Mouse (Mus musculus) left cerebral cortex, postnatal 4 days (tissue): Measurements from ENCODE around the gene Commd3. TPM values are rescaled to one million over a fixed set of nuclear protein-coding genes. Genes with fewer than 3 reads are reported as not detected.

Source experiments
- DNase-seq: peaks from one replicate; pipeline ENCODE4 v3.0.0-alpha.2; 2022
- intact Hi-C: fragments of 180-260 bp; cut with DNase I; formaldehyde crosslinking; loops from one replicate; pipeline ENCODE4 v1.15.1; 2025
- total RNA-seq, 2 experiments: library from RNA; stranded (reverse); gene quantifications; 2 replicates each; pipeline ENCODE4 v1.2.3; 2021

Commd3 gene
- 100 to 1,000 TPM; 135 to 156 TPM for total RNA-seq

DNA sequence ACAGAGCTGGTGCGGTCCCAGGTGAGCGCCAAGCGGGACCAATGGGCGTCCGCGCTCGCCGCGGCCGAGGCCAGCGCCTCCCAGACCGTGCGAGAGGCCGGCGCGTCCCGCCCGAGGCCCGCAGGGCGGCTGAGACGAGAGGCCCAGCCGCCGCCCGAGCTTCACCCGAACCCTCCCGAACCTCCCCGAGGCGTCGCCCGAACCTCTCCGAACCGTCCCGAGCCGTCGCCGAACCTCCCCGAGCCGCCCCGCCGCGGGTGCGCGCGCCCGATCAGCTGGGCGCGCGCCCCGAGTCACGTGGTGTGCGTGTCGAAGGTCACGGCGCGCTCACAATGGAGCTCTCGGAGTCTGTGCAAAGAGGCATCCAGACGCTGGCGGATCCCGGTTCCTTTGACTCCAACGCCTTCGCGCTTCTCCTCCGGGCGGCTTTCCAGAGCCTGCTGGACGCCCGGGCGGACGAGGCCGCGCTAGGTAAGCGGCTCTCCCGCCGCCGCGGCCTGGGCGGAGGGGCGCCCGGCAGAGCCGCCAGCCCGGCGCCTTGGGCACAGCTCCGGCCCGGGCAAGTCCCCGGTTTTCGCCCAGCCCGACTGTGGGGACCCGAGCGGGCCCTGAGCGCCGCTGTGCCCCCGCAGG is at the start of gene Commd3:
TSS of gene Commd3 (plus strand) at position 252 of the 633 bp plus-strand sequence.
- intact Hi-C loops: loop anchor here (5.0 to 10.0 kb wide), 5 partner anchors 85 to 617 kb away; partner anchors contain the start of genes 4930426L09Rik, Mllt10 and Pip4k2a
- peak; percentile 95 for DNase-seq

DNA sequence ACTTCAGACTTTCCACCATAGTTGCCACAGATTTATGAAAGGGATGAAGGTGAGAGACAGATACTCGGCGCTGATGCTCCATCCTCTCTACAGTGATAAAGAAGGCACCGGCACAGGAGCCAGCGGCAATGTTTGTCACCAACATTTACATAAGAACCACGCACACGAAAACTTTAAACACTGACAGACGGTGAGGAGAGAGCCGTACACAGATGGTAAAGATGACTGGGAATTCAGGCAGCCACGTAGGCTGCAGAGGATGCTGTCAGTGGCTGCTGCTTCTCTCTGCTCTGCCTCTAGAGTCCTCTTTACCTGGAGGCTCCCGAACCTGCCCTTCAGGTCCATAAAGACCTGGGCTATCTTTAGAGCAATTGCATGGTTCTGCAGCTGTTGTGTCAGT is 49.0 kb upstream of the Commd3 start:
- intact Hi-C loops: no loop called here

DNA sequence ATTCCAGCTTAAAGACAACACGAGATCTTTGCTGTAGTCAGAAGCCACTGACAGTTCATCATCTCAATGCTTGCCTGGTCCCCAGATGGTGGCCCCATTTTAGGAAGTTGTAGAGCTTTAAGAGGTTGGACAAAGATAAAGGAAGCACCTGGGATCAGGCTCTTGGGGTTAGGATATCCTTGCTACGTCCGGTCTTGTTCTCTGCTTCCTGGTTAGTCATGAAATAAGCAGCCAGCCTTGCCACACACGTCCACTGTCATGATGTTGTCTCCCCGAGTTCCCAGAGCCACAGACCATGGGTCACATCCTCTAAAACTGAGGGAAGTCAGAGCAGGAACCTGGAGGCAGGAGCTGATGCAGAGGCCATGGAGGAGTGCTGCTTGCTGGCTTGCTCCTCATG is 41.6 kb upstream of the Commd3 start:
- DNase-seq: no peak
- intact Hi-C loops: no loop called here

More for the DNA sequence above, 49.0 kb upstream of the Commd3 start:
- no peak for DNase-seq

DNA sequence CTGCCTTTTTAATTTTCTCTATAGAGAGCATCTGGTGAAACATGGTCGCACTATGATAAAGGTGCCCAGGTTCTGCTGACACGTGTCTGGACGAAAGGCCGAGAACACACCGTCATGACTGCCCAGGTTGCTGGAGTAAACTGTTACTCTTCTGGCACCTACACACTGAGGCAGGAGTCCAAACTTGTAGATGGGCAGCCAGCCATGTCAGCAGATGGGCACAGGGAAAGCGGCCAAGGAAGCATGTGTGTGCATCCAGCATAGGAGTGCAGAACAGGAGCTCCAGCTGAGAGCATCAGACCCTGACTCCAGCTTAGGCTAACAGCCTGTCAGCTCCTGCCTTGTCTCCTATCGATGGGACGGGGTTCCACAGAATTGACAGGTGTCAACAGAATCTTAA is 37.1 kb upstream of the Commd3 start:
- DNase-seq: peak; percentile 92
- intact Hi-C loops: no loop called here

DNA sequence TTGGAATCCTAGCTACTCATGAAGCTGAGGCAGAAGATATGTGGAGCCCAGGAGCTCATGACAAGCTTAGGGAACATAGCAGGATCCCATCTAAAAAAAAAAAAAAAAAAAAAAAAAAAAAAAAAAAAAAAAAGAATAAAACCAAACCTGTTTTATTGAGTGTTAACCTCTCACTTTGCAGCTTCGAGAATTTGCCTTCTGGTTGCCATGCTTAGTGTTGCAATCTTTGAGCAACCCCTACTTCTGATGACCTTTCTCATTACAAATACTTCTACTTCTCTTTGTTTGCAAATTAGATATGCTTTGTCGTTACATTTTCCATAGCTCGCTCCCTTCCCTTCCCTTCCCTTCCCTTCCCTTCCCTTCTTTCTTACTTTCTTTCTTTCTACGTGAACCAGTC is 23.6 kb upstream of the Commd3 start:
- DNase-seq: no peak
- intact Hi-C loops: no loop called here

DNA sequence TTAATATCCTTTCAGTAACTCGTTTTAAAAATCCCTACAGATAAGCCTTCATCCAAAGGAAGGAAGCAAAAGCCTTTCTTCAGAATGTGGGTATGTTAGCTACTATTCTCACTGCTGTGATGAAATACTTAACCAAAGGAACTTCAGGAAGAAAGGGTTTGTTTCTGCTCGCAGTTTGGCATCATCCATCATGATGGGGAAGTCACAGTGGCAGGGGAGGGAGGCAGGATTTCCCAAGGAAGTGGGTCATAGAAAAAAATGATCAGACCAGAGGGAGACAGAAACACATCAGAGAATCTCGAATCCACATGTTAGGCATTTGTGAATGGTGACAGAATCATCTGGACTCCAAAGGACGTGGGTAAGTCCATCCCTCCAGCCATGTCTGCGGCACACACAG is 17.4 kb upstream of the Commd3 start:
- intact Hi-C loops: no loop called here
- DNase-seq: no peak

DNA sequence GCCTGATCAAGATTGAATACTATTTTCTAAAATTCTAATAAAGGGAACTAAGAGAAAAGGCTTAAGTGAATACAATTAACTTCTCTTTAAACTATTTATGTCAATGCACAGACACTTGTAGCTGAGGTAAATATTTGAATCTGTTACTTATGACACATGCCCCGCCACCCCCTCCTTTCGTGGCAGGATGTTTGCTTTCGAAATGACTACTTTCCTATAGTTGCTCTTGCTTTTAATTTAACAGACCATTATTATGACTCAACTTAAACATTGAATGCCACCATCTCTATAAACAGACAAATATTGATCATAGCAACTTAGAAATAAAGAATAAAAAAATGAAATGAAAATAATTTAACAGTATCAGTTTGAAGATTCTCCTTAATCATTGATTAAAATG is 8.2 kb upstream of the Commd3 start:
- no peak for DNase-seq
- intact Hi-C loops: no loop called here

DNA sequence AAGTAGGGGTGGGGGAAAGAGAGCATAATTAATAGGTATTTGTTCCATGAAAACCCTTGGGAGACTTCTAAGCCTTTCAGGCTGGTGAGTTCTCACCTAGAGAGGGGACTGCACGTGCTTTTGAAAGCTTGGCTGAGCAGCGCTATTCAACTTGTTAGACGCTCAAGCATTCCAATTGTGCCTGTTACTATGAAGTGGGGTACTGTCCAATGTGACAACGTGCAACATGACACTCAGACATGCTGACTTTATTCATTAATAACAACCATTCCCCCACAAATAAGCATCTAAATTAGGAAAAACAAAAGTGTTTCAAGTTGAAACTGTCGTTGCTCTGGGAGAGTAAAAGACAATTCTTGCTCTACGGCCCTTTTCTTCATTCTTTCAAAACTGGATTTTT is 1.1 kb upstream of the Commd3 start:
- intact Hi-C loops: loop anchor here (5.0 to 10.0 kb wide), 5 partner anchors 84 to 616 kb away; partner anchors contain the start of genes 4930426L09Rik, Mllt10 and Pip4k2a
- DNase-seq: no peak

DNA sequence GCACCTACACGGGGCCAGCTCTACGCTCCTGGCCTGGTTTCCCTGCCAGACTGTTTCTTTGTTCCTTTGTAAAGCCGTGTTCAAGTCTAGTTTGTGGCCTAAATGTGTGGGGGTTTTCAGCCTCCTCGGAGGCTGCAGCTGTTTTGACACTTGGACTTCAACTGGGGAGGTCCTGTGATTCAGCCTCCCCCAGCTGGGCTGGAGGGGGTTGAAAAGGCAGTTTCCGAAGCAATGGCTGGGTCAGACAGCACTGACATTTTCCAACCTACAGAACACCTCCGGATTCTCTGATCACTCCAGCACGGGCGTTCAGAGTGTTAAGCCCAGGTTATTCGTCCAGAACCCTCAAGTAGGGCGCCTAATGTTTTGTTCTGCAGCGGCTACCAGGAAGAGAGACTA is 581 bp downstream of the Commd3 start:
- DNase-seq: no peak
- intact Hi-C loops: loop anchor here (5.0 to 10.0 kb wide), 5 partner anchors 85 to 618 kb away; partner anchors contain the start of genes 4930426L09Rik, Mllt10 and Pip4k2a

DNA sequence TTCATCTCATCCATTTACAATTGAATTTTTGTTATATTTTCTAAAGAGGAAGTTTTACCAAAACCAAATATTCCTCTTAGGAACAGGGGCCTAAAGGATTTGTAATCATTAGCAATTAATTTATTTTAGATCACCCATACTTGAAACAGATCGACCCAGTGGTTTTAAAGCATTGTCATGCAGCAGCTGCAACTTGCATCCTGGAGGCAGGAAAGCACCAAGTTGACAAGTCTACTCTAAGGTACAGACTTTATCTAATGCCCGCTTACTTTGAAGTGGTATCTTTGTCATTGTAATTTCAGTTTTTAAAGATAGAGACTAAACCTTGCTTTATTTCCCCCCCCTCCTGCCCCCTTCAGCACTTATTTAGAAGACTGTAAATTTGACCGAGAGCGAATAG is 1.6 kb downstream of the Commd3 start:
- intact Hi-C loops: loop anchor here (5.0 to 10.0 kb wide), 5 partner anchors 86 to 619 kb away; partner anchors contain the start of genes 4930426L09Rik, Mllt10 and Pip4k2a
- DNase-seq: no peak

DNA sequence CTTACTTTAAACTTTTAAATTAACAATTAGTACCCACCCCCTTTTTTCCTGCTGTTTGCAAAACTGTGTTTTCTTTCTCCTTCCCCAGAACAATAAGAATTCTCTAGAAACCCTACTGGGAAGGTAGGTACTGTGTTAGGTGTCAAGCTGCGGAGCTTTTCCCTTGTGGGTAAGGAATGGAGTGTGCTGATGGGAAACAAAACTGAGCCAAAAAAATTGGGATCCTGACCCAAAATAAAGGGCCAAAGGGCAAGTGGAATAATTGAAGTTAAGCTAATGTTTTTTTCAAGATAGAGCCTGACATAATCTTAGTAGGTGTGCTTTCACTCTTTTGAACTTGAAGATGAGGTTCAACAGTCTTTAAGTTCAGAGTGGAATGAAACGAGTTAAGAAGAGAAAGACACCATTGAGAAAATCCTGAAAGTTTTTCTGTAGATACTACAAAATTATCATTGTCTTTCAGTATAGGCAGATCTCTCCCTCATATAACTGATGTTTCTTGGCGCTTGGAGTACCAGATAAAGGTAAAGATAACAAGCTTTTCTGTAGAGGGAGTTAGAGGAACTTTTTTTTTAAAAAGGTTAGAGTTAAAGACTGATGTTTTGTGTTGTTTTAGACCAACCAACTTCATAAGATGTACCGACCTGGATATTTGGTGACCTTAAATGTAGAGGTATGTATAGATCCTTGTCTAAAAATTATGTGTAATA is 2.2 kb downstream of the Commd3 start:
- intact Hi-C loops: loop anchor here (5.0 to 10.0 kb wide), 5 partner anchors 87 to 620 kb away; partner anchors contain the start of genes 4930426L09Rik, Mllt10 and Pip4k2a
- no peak for DNase-seq

DNA sequence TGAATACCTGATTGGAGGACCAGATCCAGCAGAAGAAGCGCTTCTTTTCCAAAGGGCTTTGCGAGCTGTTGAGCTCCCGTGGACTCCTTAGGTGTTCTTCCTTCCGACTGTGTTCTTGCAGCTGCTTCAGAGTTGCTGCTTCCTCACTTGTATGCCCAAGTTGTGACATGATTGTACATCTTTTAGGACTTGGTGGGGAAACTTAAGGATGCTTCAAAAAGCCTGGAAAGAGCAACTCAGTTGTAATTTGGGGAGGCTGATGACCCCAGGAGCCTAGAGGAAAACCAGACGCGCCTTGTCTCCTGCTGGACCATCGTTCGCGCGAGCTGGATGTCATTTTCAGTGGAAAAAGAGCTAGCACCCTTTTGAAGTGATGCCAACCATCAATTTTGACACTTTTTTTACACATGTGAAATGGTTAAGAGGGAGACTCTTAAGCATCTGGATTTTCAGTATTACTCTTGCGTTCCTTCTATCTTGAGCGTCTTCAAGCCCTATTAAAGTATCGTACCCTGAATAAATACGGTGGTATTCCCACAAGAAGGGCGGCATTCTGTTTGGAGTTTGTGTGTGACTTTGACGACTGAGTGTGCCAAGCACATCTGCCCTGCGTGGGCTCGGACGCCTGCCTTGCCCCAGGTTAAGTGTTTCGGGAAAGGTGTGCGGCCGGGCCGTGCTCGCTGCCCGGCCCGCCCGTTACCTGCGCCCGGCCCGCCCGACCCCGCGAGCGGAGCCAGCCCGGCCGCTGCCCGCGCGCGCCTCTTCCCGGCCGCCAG is 3.7 kb downstream of the Commd3 start:
- no peak for DNase-seq

DNA sequence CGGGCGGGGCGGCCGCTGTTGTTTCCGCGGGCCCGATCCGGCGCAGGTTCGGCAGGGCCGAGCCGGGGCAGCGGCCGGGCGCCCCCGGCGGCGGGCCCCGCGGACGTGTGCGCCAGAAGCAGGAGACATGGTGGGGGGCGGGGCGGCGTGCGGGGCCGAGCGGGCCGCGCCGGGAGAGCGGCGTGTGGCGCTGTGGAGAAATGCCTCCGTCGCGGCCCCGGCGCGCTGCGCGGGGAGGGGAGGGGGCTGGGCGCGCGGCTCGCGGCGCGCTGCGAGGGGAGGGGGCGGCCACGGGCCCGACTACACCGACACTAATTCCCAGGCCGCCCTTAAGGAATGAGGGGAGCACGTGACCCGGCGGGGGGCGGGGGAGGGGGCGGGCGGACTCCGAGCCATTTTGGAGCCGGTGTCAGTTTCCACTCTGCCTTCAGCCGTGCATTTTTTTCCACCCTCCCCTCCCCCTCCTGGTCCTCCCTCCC is 4.3 kb downstream of the Commd3 start:
- DNase-seq: peak; percentile 94
- intact Hi-C loops: loop anchor here (10.0 kb wide), 4 partner anchors 292 to 622 kb away; partner anchors contain the start of genes 4930426L09Rik, Mllt10 and Pip4k2a

More for the DNA sequence above, 3.7 kb downstream of the Commd3 start:
- intact Hi-C loops: loop anchor here (10.0 kb wide), 4 partner anchors 291 to 621 kb away; partner anchors contain the start of genes 4930426L09Rik, Mllt10 and Pip4k2a

DNA sequence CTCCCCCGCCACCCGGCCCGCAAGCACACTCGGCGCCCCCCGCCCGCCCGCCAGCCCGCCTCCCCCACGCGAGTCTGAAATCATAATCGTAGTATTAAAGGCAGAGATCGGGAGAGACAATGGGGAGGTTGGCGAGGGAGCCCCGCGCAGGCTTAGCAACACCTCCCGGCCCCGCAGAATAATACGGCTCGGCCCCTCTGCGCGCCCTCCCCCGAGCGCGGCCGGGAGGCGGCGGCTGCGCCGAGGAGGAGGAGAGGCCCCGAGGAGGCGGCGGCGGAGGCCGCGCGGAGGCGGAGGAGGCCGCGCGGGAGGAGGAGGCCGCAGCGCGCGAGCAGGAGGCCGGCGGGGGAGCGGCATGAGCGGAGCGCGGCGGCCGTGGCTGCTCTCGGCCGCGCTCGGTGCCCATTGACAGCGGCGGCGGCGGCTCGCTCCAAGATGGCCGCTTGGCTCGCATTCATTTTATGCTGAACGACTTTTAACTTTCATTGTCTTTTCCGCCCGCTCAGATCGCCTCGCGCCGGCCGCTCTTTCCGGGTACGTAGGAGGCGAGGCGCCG is 4.8 kb downstream of the Commd3 start, which contains the start of gene Bmi1:
TSS of gene Bmi1 (plus strand) at position 83 of the 556 bp plus-strand sequence.
- peak; percentile 63 for DNase-seq
- intact Hi-C loops: loop anchor here (10.0 kb wide), 4 partner anchors 292 to 622 kb away; partner anchors contain the start of genes 4930426L09Rik, Mllt10 and Pip4k2a

DNA sequence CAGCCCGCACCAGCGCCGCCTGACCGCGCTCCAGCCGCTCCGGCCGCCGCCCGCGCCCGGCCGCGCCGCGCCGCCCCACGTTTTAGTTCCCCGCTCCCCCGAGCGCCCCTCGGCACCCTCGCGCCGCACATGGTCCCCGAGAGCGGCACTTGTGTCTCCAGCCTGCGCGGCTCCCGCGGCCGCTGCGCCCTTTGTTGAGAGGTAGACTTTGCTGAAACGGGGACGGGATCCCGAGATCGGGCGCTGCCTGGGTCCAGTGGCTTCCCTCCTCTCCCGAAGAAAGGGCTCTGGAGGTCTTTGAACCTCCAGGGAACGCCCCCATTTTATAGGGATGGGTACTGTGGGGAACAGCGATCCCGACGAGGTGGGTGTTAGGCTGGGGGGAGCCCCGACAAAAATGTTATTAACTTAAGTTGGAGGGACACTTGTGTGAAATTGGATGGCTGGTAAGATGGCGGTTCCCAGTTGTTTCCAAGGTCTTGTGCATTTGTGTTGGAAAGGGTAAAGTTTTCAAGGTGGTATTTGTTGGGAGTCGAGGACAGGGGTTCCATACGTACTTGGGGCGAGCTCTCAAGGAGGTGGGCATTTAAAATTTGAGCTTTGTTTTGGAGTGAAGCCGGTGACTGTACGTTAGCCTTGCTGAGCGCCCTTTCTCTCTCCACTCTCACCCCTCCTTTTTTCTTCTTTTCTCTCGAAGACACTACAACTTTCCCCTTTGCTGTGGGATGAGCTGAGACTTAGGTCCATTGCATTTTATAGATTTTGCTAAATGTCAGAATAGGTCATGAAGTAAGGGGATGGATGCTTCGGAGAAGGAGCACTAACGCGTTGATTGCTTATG is 5.7 kb downstream of the Commd3 start:
- peak; percentile 64 for DNase-seq
- intact Hi-C loops: loop anchor here (10.0 kb wide), 4 partner anchors 293 to 623 kb away; partner anchors contain the start of genes 4930426L09Rik, Mllt10 and Pip4k2a

DNA sequence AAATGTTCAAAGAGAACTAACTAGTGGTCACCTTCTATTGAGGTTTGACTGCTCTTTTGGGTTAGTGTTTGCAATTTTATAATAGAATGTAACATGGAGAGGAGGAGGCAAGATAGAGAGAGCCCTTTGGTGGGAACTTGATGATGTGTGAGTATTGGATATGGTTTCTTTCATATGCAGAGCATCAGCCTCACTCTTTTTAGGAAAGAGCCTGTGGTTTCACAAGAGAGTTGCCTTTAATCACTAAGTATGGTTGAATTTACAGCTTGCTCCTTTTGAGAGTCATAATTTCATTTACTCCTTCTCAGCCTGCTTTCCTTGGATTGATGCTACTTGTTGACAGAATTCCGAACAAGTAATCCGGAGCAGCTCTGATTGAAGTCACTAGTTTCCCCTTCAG is 7.5 kb downstream of the Commd3 start:
- no peak for DNase-seq

DNA sequence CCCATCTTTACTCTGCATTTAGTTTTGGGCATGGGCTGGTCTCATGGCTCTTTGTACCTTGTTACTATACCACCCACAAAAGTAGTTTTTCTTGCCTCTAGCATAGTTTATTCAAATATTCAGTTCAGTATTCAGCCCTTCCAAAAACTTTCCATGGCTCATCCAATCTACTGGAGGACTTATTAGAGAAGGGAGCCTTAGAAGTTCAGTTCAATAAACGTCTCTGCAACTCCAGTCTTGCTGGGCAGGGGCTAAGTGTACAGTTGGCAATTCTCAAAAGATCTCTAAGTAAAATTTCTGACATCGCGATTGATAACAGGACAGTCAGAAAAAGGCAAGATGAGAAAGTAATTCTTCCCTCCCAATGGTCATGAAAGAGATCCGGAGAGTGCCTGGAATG is 8.3 kb downstream of the Commd3 start:
- intact Hi-C loops: no loop called here
- DNase-seq: no peak

More for the DNA sequence above, 7.5 kb downstream of the Commd3 start:
- intact Hi-C loops: loop anchor here (10.0 kb wide), 4 partner anchors 295 to 625 kb away; partner anchors contain the start of genes 4930426L09Rik, Mllt10 and Pip4k2a

DNA sequence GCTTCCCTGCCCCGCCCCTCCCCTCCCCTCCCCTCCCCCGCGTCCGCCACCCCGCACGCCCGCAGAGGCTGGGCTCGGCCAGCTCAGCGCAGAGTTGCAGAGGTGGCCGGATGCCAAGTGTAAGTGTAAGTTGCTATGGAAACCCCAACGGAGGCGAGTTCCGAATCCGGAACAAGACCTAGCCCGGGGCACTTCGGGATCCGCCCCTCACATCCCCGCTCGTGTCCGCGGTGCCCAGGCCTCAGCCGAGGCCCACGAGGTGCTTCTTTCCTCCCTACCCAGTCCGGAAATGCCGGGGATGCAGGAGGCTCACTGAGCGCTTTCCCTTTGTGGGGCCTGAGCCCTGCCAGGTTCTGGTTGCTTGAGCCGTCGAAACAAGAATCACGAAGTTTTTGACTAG is 8.8 kb downstream of the Commd3 start:
- intact Hi-C loops: no loop called here
- peak; percentile 46 for DNase-seq

DNA sequence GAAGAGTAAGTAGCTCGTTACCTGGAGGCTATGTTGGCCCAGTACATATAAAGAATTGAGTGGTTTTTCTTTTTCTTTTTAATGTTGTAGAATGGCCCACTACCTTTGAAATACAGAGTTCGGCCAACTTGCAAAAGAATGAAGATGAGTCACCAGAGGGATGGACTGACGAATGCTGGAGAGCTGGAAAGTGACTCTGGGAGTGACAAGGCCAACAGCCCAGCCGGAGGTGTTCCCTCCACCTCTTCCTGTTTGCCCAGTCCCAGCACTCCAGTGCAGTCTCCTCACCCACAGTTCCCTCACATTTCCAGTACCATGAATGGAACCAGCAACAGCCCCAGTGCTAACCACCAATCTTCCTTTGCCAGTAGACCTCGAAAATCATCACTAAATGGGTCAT is 11.9 kb downstream of the Commd3 start:
- intact Hi-C loops: no loop called here
- DNase-seq: no peak
